ENCODE assay signal across 17 mouse cellular contexts in genomic region chr11:7182409-7183042, GRCm38 (mm10). TPM values are rescaled to one million over a fixed set of nuclear protein-coding genes. Genes with fewer than 3 reads are reported as not detected.
A peak's percentile ranks its signal among the peaks of the same experiment; 100 is the strongest.
DNase-seq lines count a peak whose midpoint lies in the region; ATAC-seq and TF ChIP-seq lines count a peak whose summit lies in the region.
"Had no signal": no experiment of that assay in that cellular context is flagged by ENCODE, and none has a peak within 500 bp of the region (broad histone marks: within the 10 kb centered on the region; RNA-seq: fewer than 3 reads in every experiment).

No protein-coding gene starts in this region.

- no peak overlapping the region for H3K9ac ChIP-seq in forebrain, embryonic 11.5 days (ENCODE audit: low read length)
- H3K9ac ChIP-seq in hindbrain, embryonic 14.5 days = no peak overlapping the region
- no peak overlapping the region for H3K9ac ChIP-seq in midbrain, postnatal 0 days (replicated peaks; ENCODE audit: low read length, poor library complexity, severe bottlenecking)
- H3K9ac ChIP-seq: heart, embryonic 15.5 days had no signal

- H3K36me3 ChIP-seq in forebrain, embryonic 11.5 days (ENCODE audit: control insufficient read depth, insufficient read depth, low read length) = no peaks in the 10 kb centered on the region
- H3K36me3 ChIP-seq in hindbrain, embryonic 14.5 days (replicated peaks; ENCODE audit: control insufficient read depth, insufficient read depth) = no peaks in the 10 kb centered on the region
- H3K36me3 ChIP-seq in midbrain, postnatal 0 days (ENCODE audit: insufficient read depth, low read length) = no peaks in the 10 kb centered on the region
- H3K36me3 ChIP-seq: heart, embryonic 15.5 days had no signal

- no peak overlapping the region for H3K4me2 ChIP-seq in forebrain, embryonic 11.5 days (ENCODE audit: low read depth, low read length, severe bottlenecking)
- no peak overlapping the region for H3K4me2 ChIP-seq in hindbrain, embryonic 14.5 days (replicated peaks)
- H3K4me2 ChIP-seq in midbrain, postnatal 0 days (ENCODE audit: low read depth, low read length, poor library complexity, severe bottlenecking) = no peak overlapping the region
- H3K4me2 ChIP-seq: heart, embryonic 15.5 days had no signal

- WGBS in forebrain, embryonic 11.5 days = 15% methylated on average over 8 of the region's 8 CpGs
- 24% methylated on average over 8 of the region's 8 CpGs for WGBS in hindbrain, embryonic 14.5 days
- WGBS in midbrain, postnatal 0 days = 12% methylated on average over 8 of the region's 8 CpGs

- peak; percentile 93 for ATAC-seq in forebrain, embryonic 11.5 days (replicated peaks; ENCODE audit: low FRiP score)
- peak; percentile 68 for ATAC-seq in hindbrain, embryonic 14.5 days (ENCODE audit: low FRiP score)
- no peak for ATAC-seq in midbrain, postnatal 0 days (ENCODE audit: low FRiP score)
- ATAC-seq: inflammation-experienced regulatory T-cells, adult 6 months; lung, postnatal 0 days had no signal

- 0 out of 2 replicates have a peak, but pooled peaks cover 3% of the 10 kb centered on the region for H3K4me1 ChIP-seq in forebrain, embryonic 11.5 days (replicated peaks; ENCODE audit: control insufficient read depth, insufficient read depth, low read length)
- H3K4me1 ChIP-seq in hindbrain, embryonic 14.5 days (replicated peaks; ENCODE audit: control insufficient read depth, insufficient read depth, low read length) = peaks cover 4% of the 10 kb centered on the region; the same call in 1 of the 2 replicates
- H3K4me1 ChIP-seq in midbrain, postnatal 0 days (ENCODE audit: insufficient read depth, low read length) = no peaks in the 10 kb centered on the region

- H3K9me3 ChIP-seq in forebrain, embryonic 11.5 days (ENCODE audit: control insufficient read depth, low read length) = no peaks in the 10 kb centered on the region
- H3K9me3 ChIP-seq in hindbrain, embryonic 14.5 days (ENCODE audit: control insufficient read depth, low read length) = no peaks in the 10 kb centered on the region
- no peaks in the 10 kb centered on the region for H3K9me3 ChIP-seq in midbrain, postnatal 0 days (ENCODE audit: low read length)
- H3K9me3 ChIP-seq: heart, embryonic 15.5 days had no signal

- TF ChIP-seq CTCF in midbrain, postnatal 0 days (IDR thresholded peaks at IDR 0.05) = peak; percentile 29; the same call in 1 of the 2 replicates

- no peaks in the 10 kb centered on the region for H3K27me3 ChIP-seq in forebrain, embryonic 11.5 days (ENCODE audit: control insufficient read depth, insufficient read depth, low read length)
- H3K27me3 ChIP-seq in hindbrain, embryonic 14.5 days (ENCODE audit: control insufficient read depth, insufficient read depth, low read length) = no peaks in the 10 kb centered on the region
- no peaks in the 10 kb centered on the region for H3K27me3 ChIP-seq in midbrain, postnatal 0 days (ENCODE audit: insufficient read depth, low read length)
- H3K27me3 ChIP-seq: heart, embryonic 15.5 days had no signal

- peak; percentile 53 for DNase-seq in embryo, embryonic 10.5 days (ENCODE audit: low spot score)
- DNase-seq in forebrain, embryonic 11.5 days (ENCODE audit: low spot score) = peak; percentile 70
- DNase-seq in hindbrain, embryonic 14.5 days (ENCODE audit: low spot score) = no peak
- peak; percentile 26 for DNase-seq in midbrain, postnatal 0 days (ENCODE audit: low spot score)
- no peak for DNase-seq in urinary bladder, adult 2 months (ENCODE audit: low spot score)
- no peak for DNase-seq in frontal cortex, adult 2 months (ENCODE audit: extremely low spot score in 1 of 2, low spot score in 1 of 2)
- DNase-seq in kidney, postnatal 25 days = no peak
- no peak for DNase-seq in layer of hippocampus, adult 11-12 months (ENCODE audit: low spot score)
- DNase-seq: adrenal gland, postnatal 14 days; gastrocnemius, postnatal 10 days; kidney, postnatal 14 days; layer of hippocampus, postnatal 36 days had no signal

- no peak overlapping the region for H3K4me3 ChIP-seq in forebrain, embryonic 11.5 days (ENCODE audit: low read depth, low read length)
- no peak overlapping the region for H3K4me3 ChIP-seq in hindbrain, embryonic 14.5 days (replicated peaks; ENCODE audit: low read length)
- H3K4me3 ChIP-seq in midbrain, postnatal 0 days (ENCODE audit: low read depth, low read length) = no peak overlapping the region
- H3K4me3 ChIP-seq: heart, embryonic 15.5 days had no signal

- no peak overlapping the region for H3K27ac ChIP-seq in forebrain, embryonic 11.5 days (ENCODE audit: low read depth, low read length)
- no peak overlapping the region for H3K27ac ChIP-seq in hindbrain, embryonic 14.5 days
- no peak overlapping the region for H3K27ac ChIP-seq in midbrain, postnatal 0 days (ENCODE audit: low read depth, low read length)
- H3K27ac ChIP-seq: heart, embryonic 15.5 days had no signal

RNA-seq across cellular contexts. Expression of gene Gm11985, which starts 5.8 kb away (rescaled TPM):
- not detected in 2 replicates for polyA plus RNA-seq in forebrain, embryonic 11.5 days (2014; fragmentation: Nextera tagmentation; extraction: Ambion mirVana)
- polyA plus RNA-seq in hindbrain, embryonic 14.5 days (2014; fragmentation: Nextera tagmentation; extraction: Ambion mirVana) = not detected in 2 replicates
- total RNA-seq in midbrain, postnatal 0 days (2014; rRNA removed) = not detected in 2 replicates
- not detected in 2 replicates for polyA plus RNA-seq in midbrain, postnatal 0 days (2015; fragmentation: Nextera tagmentation; extraction: Ambion mirVana)
- not detected in 2 replicates for polyA plus RNA-seq in urinary bladder, adult 2 months (2012; rRNA removed)
- not detected in 2 replicates for polyA plus RNA-seq in frontal cortex, adult 2 months (2012; rRNA removed)
- total RNA-seq: adrenal gland, postnatal 14 days; CH12.LX; gastrocnemius, postnatal 10 days; layer of hippocampus, postnatal 36 days had no signal
- polyA plus RNA-seq: heart, embryonic 15.5 days; inflammation-experienced regulatory T-cells, adult 6 months; lung, postnatal 0 days; spleen, adult 2 months had no signal

RNA-seq across cellular contexts. Expression of gene Igfbp1, which starts 15.1 kb away (rescaled TPM):
- 0.16 and 0.17 TPM in 2 replicates for polyA plus RNA-seq in forebrain, embryonic 11.5 days (2014; fragmentation: Nextera tagmentation; extraction: Ambion mirVana)
- polyA plus RNA-seq in hindbrain, embryonic 14.5 days (2014; fragmentation: Nextera tagmentation; extraction: Ambion mirVana) = not detected in 2 replicates
- total RNA-seq in midbrain, postnatal 0 days (2014; rRNA removed) = not detected in 2 replicates
- polyA plus RNA-seq in midbrain, postnatal 0 days (2015; fragmentation: Nextera tagmentation; extraction: Ambion mirVana) = 0.11 TPM in 1 of 2 replicates, not detected in the other
- polyA plus RNA-seq in urinary bladder, adult 2 months (2012; rRNA removed) = not detected in 2 replicates
- polyA plus RNA-seq in frontal cortex, adult 2 months (2012; rRNA removed) = 0.10 and 0.15 TPM in 2 replicates
- total RNA-seq: CH12.LX had no signal
- polyA plus RNA-seq: inflammation-experienced regulatory T-cells, adult 6 months; spleen, adult 2 months had no signal

RNA-seq across cellular contexts. Expression of gene Igfbp3, which starts 31.2 kb away (rescaled TPM):
- polyA plus RNA-seq in forebrain, embryonic 11.5 days (2014; fragmentation: Nextera tagmentation; extraction: Ambion mirVana) = 11.0 and 11.5 TPM in 2 replicates
- polyA plus RNA-seq in hindbrain, embryonic 14.5 days (2014; fragmentation: Nextera tagmentation; extraction: Ambion mirVana) = 19.7 and 22.3 TPM in 2 replicates
- 33.6 and 38.0 TPM in 2 replicates for total RNA-seq in midbrain, postnatal 0 days (2014; rRNA removed)
- polyA plus RNA-seq in midbrain, postnatal 0 days (2015; fragmentation: Nextera tagmentation; extraction: Ambion mirVana) = 19.4 and 21.0 TPM in 2 replicates
- polyA plus RNA-seq in urinary bladder, adult 2 months (2012; rRNA removed) = 58.3 and 74.0 TPM in 2 replicates
- 12.6 and 13.9 TPM in 2 replicates for polyA plus RNA-seq in frontal cortex, adult 2 months (2012; rRNA removed)
- total RNA-seq: CH12.LX had no signal
- polyA plus RNA-seq: inflammation-experienced regulatory T-cells, adult 6 months had no signal

Comparison
In these comparisons a context has a peak if more than half of its experiments do, and no peak if none do; other contexts are left out.
1. DNase-seq: peak in embryo, embryonic 10.5 days (single experiment), forebrain, embryonic 11.5 days (single experiment) and midbrain, postnatal 0 days (single experiment); none in hindbrain, embryonic 14.5 days (single experiment), urinary bladder, adult 2 months (single experiment), frontal cortex, adult 2 months (0 of 2), kidney, postnatal 25 days (0 of 2) and layer of hippocampus, adult 11-12 months (single experiment).